Mouse (Mus musculus): ENCODE measurements around the gene Cpb2. TPM values are rescaled to one million over a fixed set of nuclear protein-coding genes. Genes with fewer than 3 reads are reported as not detected.

Cpb2 gene
- total RNA-seq, 2 experiments from 2014 or later = not detected

Small RNAs within 50 kb of the gene (microRNA-seq; reads per million reads assigned to microRNA genes)
- gene Gm44482 = 0 reads per million in 2 experiments

Other genes with a start within 250 kb of the Cpb2 start
- gene Rubcnl, start 226.3 kb upstream of the Cpb2 start, total RNA-seq (2021) = under 1 TPM; 0.65 to 0.73 TPM
- gene Lrrc63, start 111.4 kb upstream of the Cpb2 start, total RNA-seq (2021) = not detected
- 10 to 100 TPM; 13.5 to 17.9 TPM for gene Lcp1, start 111.2 kb upstream of the Cpb2 start, total RNA-seq (2021)
- gene Zc3h13, start 42.1 kb downstream of the Cpb2 start, total RNA-seq (2021) = 10 to 100 TPM; 25.2 to 29.2 TPM
- gene Siah3, start 213.7 kb downstream of the Cpb2 start, total RNA-seq (2021) = under 1 TPM in 1 of 2 experiments, not detected in 1; 0.05 TPM